Mouse (Mus musculus) stomach, postnatal 0 days (tissue): ENCODE data around the gene A630076J17Rik. TPM values are rescaled to one million over a fixed set of nuclear protein-coding genes. Genes with fewer than 3 reads are reported as not detected.
A peak's percentile ranks its signal among the peaks of the same experiment; 100 is the strongest.

ENCODE experiments used
- ATAC-seq: fragments of 200-750 bp; cut with Nextera tagmentation; 2 replicates; pipeline ENCODE4 v1.8.0; 2017; ENCODE audit not compliant: low FRiP score, low TSS enrichment
- DNase-seq: peaks from one replicate; pipeline ENCODE4 v3.0.0-alpha.2; 2016; ENCODE audit warnings: low spot score
- H3K27ac ChIP-seq: fragments of 300-500 bp; sonication (generic); replicated peaks from 2 replicates; pipeline ENCODE4 v1.5.1; 2014; ENCODE audit warnings: mild to moderate bottlenecking, control low read depth
- H3K27me3 ChIP-seq: fragments of 300-500 bp; sonication (generic); 2 replicates; pipeline ENCODE4 v1.6.1; 2014; ENCODE audit warnings: low read length; ENCODE audit not compliant: control insufficient read depth, insufficient read depth
- H3K36me3 ChIP-seq: fragments of 300-500 bp; sonication (generic); 2 replicates; pipeline ENCODE4 v1.6.1; 2014; ENCODE audit warnings: low read length, mixed read lengths; ENCODE audit not compliant: control insufficient read depth, insufficient read depth
- H3K4me1 ChIP-seq: fragments of 300-500 bp; sonication (generic); replicated peaks from 2 replicates; pipeline ENCODE4 v1.6.1; 2014; ENCODE audit warnings: antibody characterized with exemption; ENCODE audit not compliant: control insufficient read depth, insufficient read depth
- H3K4me2 ChIP-seq: fragments of 300-500 bp; sonication (generic); replicated peaks from 2 replicates; pipeline ENCODE4 v1.6.1; 2014; ENCODE audit warnings: low read depth, mild to moderate bottlenecking, control low read depth, moderate library complexity
- H3K4me3 ChIP-seq: fragments of 300-500 bp; sonication (generic); 2 replicates; pipeline ENCODE4 v1.5.1; 2014; ENCODE audit warnings: low read depth, low read length, control low read depth
- H3K9ac ChIP-seq: fragments of 300-500 bp; sonication (generic); 2 replicates; pipeline ENCODE4 v1.6.1; 2014; ENCODE audit warnings: mild to moderate bottlenecking, low read length, control low read depth, mixed read lengths
- H3K9me3 ChIP-seq: fragments of 300-500 bp; sonication (generic); 2 replicates; pipeline ENCODE4 v1.6.1; 2016; ENCODE audit warnings: low read length; ENCODE audit not compliant: control insufficient read depth
- CTCF ChIP-seq: IDR thresholded peaks from 2 replicates; pipeline ENCODE4 v1.5.1; 2016; ENCODE audit warnings: antibody characterized with exemption, low read depth, mild to moderate bottlenecking, moderate library complexity
- EP300 ChIP-seq: optimal IDR thresholded peaks from 2 replicates; pipeline ENCODE3; 2016; ENCODE audit warnings: antibody characterized with exemption
- WGBS: fragments of 180-500 bp; shearing (Covaris S2); extraction: QIAGEN DNeasy Blood & Tissue Kit; methylation state at CpG from one replicate; pipeline ENCODE4 v1.1.7; 2014; 5-methylcytosine and 5-hydroxymethylcytosine counted together
- polyA plus RNA-seq: library from polyadenylated mRNA; unstranded; fragments of >200 nt; fragmentation: Nextera tagmentation; extraction: Ambion mirVana; gene quantifications from 2 replicates; pipeline ENCODE4 v1.2.1, GENCODE M21; 2015

The A630076J17Rik gene
- polyA plus RNA-seq, 1 experiment from 2014 or later, result 32.7 TPM

DNA sequence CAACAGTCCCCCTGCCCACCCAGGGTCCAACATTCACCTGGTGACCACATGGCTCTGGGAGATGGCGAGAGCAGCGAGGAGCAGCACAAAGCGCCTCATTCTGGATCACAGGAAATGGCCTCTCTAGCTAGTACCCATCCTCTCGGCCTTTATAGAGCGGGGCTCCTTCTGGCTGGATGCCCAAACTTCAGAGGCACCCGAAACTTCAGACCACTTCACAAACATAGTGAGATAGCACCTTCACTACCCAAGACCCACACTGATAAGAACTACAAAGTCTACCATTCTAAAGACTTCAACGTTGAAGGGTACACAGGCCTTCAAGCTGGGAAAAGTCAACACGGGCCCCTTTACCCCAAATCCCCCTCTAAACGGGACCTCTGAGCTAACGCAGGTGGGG lies 8.8 kb upstream of the A630076J17Rik start, which contains the start of gene Cym:
Gene Cym, minus strand, starts transcription at position 125 of the 400 bp plus-strand sequence.
- no peaks in the 10 kb centered on the region for H3K27me3 ChIP-seq
- no peak within 1 kb of the TSS; the same call in 1 of the 2 replicates for H3K9ac ChIP-seq
- TF ChIP-seq EP300 (no peak), CTCF (no peak)
- H3K4me2 ChIP-seq, result peak within 1 kb of the TSS; percentile 37
- no peaks in the 10 kb centered on the region for H3K9me3 ChIP-seq
- peak within 1 kb of the TSS; percentile 17; the same call in 1 of the 2 replicates for H3K4me3 ChIP-seq
- 51% methylated on average over 10 of the region's 10 CpGs for WGBS
- DNase-seq, result peak; percentile 78
- peak; percentile 49 for ATAC-seq
- H3K27ac ChIP-seq, result peak within 1 kb of the TSS; percentile 72
- H3K36me3 ChIP-seq, result no peaks in the 10 kb centered on the region
- no peaks in the 10 kb centered on the region for H3K4me1 ChIP-seq

DNA sequence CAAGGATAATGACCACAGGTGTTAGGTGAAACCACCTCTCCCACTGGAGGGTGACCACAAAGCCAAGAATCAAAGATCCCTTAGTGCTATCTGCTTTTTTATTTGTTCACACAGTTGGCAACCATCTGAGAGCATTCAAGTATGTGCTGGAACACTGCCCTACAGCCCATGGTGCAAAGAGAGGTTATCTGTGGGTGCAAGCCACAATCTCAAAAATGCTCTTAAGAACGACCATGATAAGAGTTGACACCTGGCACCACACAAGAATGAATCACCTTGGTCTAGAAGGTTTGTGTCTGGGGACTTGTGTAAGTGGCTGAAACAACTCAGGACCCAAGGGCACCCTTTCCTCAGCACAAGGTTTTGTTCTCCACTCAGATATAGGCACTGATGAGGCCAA lies 7.2 kb upstream of the A630076J17Rik start:
- Histone ChIP-seq H3K4me3 (no peak overlapping the region), H3K9me3 (no peaks in the 10 kb centered on the region), H3K27ac (0 out of 2 replicates have a peak overlapping the region, but pooled peaks have one; percentile 53), H3K27me3 (no peaks in the 10 kb centered on the region), H3K9ac (no peak overlapping the region), H3K4me1 (no peaks in the 10 kb centered on the region), H3K4me2 (no peak overlapping the region), H3K36me3 (no peaks in the 10 kb centered on the region)
- DNase-seq, result peak; percentile 75
- ATAC-seq, result peak; percentile 63
- TF ChIP-seq CTCF (no peak), EP300 (no peak)
- WGBS, result 32% methylated on average over 1 of the region's 1 CpGs

DNA sequence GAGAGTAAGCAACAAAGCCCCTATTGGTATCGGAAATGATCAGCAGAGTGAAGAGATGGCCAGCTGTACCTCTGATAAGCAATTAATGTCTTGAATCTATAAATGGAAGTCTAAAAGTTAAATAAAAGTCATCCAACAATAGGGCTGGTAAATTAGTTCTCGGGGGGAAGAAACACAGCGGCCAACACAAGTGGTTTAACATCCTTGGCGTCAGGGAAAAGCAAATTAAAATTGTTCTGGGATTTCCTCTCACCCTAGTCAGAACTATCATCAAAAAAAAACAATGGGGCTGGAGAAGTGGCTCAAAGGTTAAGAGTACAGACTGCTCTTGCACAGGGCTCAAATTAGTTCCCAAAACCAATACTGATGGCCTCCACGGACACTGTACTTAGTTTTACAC lies 4.6 kb upstream of the A630076J17Rik start:
- no peaks in the 10 kb centered on the region for H3K27me3 ChIP-seq
- ATAC-seq, result no peak
- H3K4me1 ChIP-seq, result no peaks in the 10 kb centered on the region
- no peak overlapping the region for H3K4me3 ChIP-seq
- no peak overlapping the region for H3K27ac ChIP-seq
- TF ChIP-seq EP300 (no peak), CTCF (no peak)
- no peak overlapping the region for H3K9ac ChIP-seq
- no peak overlapping the region for H3K4me2 ChIP-seq
- H3K36me3 ChIP-seq, result no peaks in the 10 kb centered on the region
- WGBS, result 83% methylated on average over 5 of the region's 5 CpGs
- H3K9me3 ChIP-seq, result no peaks in the 10 kb centered on the region
- no peak for DNase-seq

GRCm38 (mm10) chr3:107229221-107229620 lies 1.2 kb upstream of the A630076J17Rik start:
- H3K4me2 ChIP-seq, result no peak overlapping the region
- H3K27ac ChIP-seq, result peak overlapping the region; percentile 58; the same call in 1 of the 2 replicates
- no peaks in the 10 kb centered on the region for H3K9me3 ChIP-seq
- WGBS, result 51% methylated on average over 5 of the region's 5 CpGs
- no peaks in the 10 kb centered on the region for H3K27me3 ChIP-seq
- H3K36me3 ChIP-seq, result no peaks in the 10 kb centered on the region
- DNase-seq (peak; percentile 47), ATAC-seq (no peak)
- no peak overlapping the region for H3K4me3 ChIP-seq
- TF ChIP-seq EP300 (no peak), CTCF (no peak)
- H3K4me1 ChIP-seq, result no peaks in the 10 kb centered on the region
- no peak overlapping the region for H3K9ac ChIP-seq

DNA sequence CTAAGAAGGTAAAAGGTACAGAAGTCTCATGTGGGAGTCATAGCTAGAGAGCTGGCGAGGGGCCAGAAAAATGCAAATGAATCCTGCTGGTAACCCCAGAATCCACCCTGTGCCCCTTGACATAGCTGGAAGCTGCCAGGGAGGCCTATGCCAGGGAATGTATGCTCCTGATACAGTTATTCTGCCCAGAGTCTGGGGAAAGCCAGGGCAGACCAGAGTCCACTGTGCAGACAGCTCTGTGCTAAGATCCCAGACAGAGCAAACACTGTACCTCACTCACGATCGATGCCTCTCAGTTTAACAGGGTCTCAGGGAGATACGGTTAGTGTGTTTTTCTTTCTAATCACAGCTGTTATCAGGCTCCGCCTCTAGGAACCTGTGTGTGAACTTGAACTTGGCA lies 592 bp upstream of the A630076J17Rik start:
- Histone ChIP-seq H3K27ac (peak overlapping the region; percentile 58; the same call in 1 of the 2 replicates), H3K4me3 (no peak overlapping the region), H3K36me3 (no peaks in the 10 kb centered on the region), H3K9ac (no peak overlapping the region), H3K4me1 (no peaks in the 10 kb centered on the region), H3K4me2 (no peak overlapping the region), H3K9me3 (no peaks in the 10 kb centered on the region), H3K27me3 (no peaks in the 10 kb centered on the region)
- 24% methylated on average over 5 of the region's 5 CpGs for WGBS
- peak; percentile 97 for ATAC-seq
- DNase-seq, result peak; percentile 95
- TF ChIP-seq CTCF, result no peak
- no peak for TF ChIP-seq EP300

DNA sequence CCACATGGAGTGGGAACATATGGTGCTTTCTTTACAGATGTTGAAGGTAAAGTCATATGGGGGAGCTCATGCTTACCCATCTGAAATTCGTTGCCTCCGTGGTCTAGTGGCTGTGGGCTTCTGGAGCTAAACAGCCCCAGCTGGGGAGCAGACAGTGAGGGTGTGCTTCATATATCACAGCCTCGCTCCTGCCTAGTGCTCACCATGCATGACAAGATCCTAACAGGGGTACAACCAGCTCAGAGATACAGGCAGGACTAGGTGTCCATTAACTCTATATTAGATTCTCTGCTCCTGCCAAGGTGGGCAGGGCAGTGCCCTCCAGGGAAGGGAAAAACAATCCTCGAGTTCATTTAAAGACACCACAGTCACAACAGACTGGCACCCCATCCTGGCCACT lies 788 bp downstream of the A630076J17Rik start:
- H3K4me1 ChIP-seq, result no peaks in the 10 kb centered on the region
- H3K27ac ChIP-seq, result peak overlapping the region; percentile 58; the same call in 1 of the 2 replicates
- no peak for DNase-seq
- no peak overlapping the region for H3K4me3 ChIP-seq
- H3K27me3 ChIP-seq, result no peaks in the 10 kb centered on the region
- TF ChIP-seq CTCF (no peak), EP300 (no peak)
- H3K9me3 ChIP-seq, result no peaks in the 10 kb centered on the region
- WGBS, result 65% methylated on average over 4 of the region's 4 CpGs
- no peak overlapping the region for H3K9ac ChIP-seq
- no peak overlapping the region for H3K4me2 ChIP-seq
- H3K36me3 ChIP-seq, result no peaks in the 10 kb centered on the region
- no peak for ATAC-seq
